Mouse (Mus musculus): ENCODE data around the gene Gemin2. TPM values are rescaled to one million over a fixed set of nuclear protein-coding genes. Genes with fewer than 3 reads are reported as not detected.
"Not testable (repeated sequence)": the region's sequence is repeated elsewhere in the genome, so short reads cannot be mapped to it uniquely, and the experiment has no call there.

Gene Gemin2
- polyA plus RNA-seq, 1 experiment from 2014 or later: 33.5 TPM

- WGBS: 69% methylated on average over 5 of the region's 5 CpGs
- no peaks in the 10 kb centered on the region for H3K27me3 ChIP-seq
- H3K36me3 ChIP-seq: peaks cover 18% of the 10 kb centered on the region
- H3K4me1 ChIP-seq: no peaks in the 10 kb centered on the region
- H3K9me3 ChIP-seq (replicated peaks): no peaks in the 10 kb centered on the region
- no peak overlapping the region for H3K27ac ChIP-seq
- H3K4me3 ChIP-seq (replicated peaks): no peak overlapping the region
- ATAC-seq (replicated peaks; ENCODE audit: low FRiP score): no peak
- no peak overlapping the region for H3K9ac ChIP-seq
- no peak overlapping the region for H3K4me2 ChIP-seq
Measured at GRCm38 (mm10) chr12:59032101-59032500, 18.9 kb downstream of the Gemin2 start.

GRCm38 (mm10) chr12:59039162-59039970, 26.2 kb downstream of the Gemin2 start:
- peak overlapping the region; percentile 47 for H3K4me2 ChIP-seq
- no peaks in the 10 kb centered on the region for H3K27me3 ChIP-seq
- H3K36me3 ChIP-seq: peaks cover 34% of the 10 kb centered on the region
- H3K4me1 ChIP-seq: peaks cover 7% of the 10 kb centered on the region; the same call in 1 of the 2 replicates
- H3K4me3 ChIP-seq (replicated peaks): peak overlapping the region; percentile 14; the same call in 1 of the 2 replicates
- ATAC-seq (replicated peaks; ENCODE audit: low FRiP score): no peak
- H3K9me3 ChIP-seq (replicated peaks): no peaks in the 10 kb centered on the region
- WGBS: 69% methylated on average over 10 of the region's 10 CpGs
- H3K27ac ChIP-seq: peak overlapping the region; percentile 92
- H3K9ac ChIP-seq: no peak overlapping the region

GRCm38 (mm10) chr12:59039971-59040844, 27.0 kb downstream of the Gemin2 start:
- peaks cover 7% of the 10 kb centered on the region; the same call in 1 of the 2 replicates for H3K4me1 ChIP-seq
- no peaks in the 10 kb centered on the region for H3K9me3 ChIP-seq (replicated peaks)
- peak overlapping the region; percentile 47 for H3K4me2 ChIP-seq
- H3K27me3 ChIP-seq: no peaks in the 10 kb centered on the region
- H3K9ac ChIP-seq: no peak overlapping the region; the same call in 1 of the 2 replicates
- peaks cover 42% of the 10 kb centered on the region for H3K36me3 ChIP-seq
- WGBS: 5% methylated on average over 23 of the region's 23 CpGs
- peak overlapping the region; percentile 92 for H3K27ac ChIP-seq
- H3K4me3 ChIP-seq (replicated peaks): peak overlapping the region; percentile 14; the same call in 1 of the 2 replicates
- peak; percentile 89 for ATAC-seq (replicated peaks; ENCODE audit: low FRiP score)

- Histone ChIP-seq H3K27me3 (no peaks in the 10 kb centered on the region), H3K4me1 (peaks cover 7% of the 10 kb centered on the region; the same call in 1 of the 2 replicates), H3K4me2 (no peak overlapping the region), H3K36me3 (peaks cover 47% of the 10 kb centered on the region), H3K27ac (peak overlapping the region; percentile 92), H3K9me3 (replicated peaks) (no peaks in the 10 kb centered on the region), H3K9ac (no peak overlapping the region), H3K4me3 (replicated peaks) (no peak overlapping the region)
- ATAC-seq (replicated peaks; ENCODE audit: low FRiP score): peak; percentile 47
- WGBS: 30% methylated on average over 7 of the region's 7 CpGs
Measured at GRCm38 (mm10) chr12:59040851-59041250, 27.7 kb downstream of the Gemin2 start.

GRCm38 (mm10) chr12:59052470-59052869, 39.3 kb downstream of the Gemin2 start:
- no peak for ATAC-seq (replicated peaks; ENCODE audit: low FRiP score)
- H3K4me2 ChIP-seq: no peak overlapping the region
- no peaks in the 10 kb centered on the region for H3K4me1 ChIP-seq
- 92% methylated on average over 3 of the region's 3 CpGs for WGBS
- no peaks in the 10 kb centered on the region for H3K27me3 ChIP-seq
- no peaks in the 10 kb centered on the region for H3K9me3 ChIP-seq (replicated peaks)
- H3K4me3 ChIP-seq (replicated peaks): no peak overlapping the region
- H3K27ac ChIP-seq: no peak overlapping the region
- peaks cover 78% of the 10 kb centered on the region for H3K36me3 ChIP-seq
- H3K9ac ChIP-seq: no peak overlapping the region

GRCm38 (mm10) chr12:59053166-59053565, 40.0 kb downstream of the Gemin2 start:
- WGBS: 88% methylated on average over 5 of the region's 5 CpGs

GRCm38 (mm10) chr12:59053976-59054375, 40.8 kb downstream of the Gemin2 start:
- Histone ChIP-seq H3K36me3 (peaks cover 79% of the 10 kb centered on the region), H3K4me3 (replicated peaks) (no peak overlapping the region), H3K27me3 (no peaks in the 10 kb centered on the region), H3K4me1 (peaks cover 1% of the 10 kb centered on the region; the same call in 1 of the 2 replicates), H3K27ac (no peak overlapping the region), H3K9ac (no peak overlapping the region), H3K4me2 (no peak overlapping the region), H3K9me3 (replicated peaks) (no peaks in the 10 kb centered on the region)
- no peak for ATAC-seq (replicated peaks; ENCODE audit: low FRiP score)

More at GRCm38 (mm10) chr12:59053166-59053565, 40.0 kb downstream of the Gemin2 start:
- H3K27ac ChIP-seq: no peak overlapping the region
- H3K4me1 ChIP-seq: no peaks in the 10 kb centered on the region
- ATAC-seq (replicated peaks; ENCODE audit: low FRiP score): no peak
- H3K9ac ChIP-seq: no peak overlapping the region
- peaks cover 80% of the 10 kb centered on the region for H3K36me3 ChIP-seq
- H3K9me3 ChIP-seq (replicated peaks): no peaks in the 10 kb centered on the region
- no peaks in the 10 kb centered on the region for H3K27me3 ChIP-seq
- H3K4me2 ChIP-seq: no peak overlapping the region
- H3K4me3 ChIP-seq (replicated peaks): no peak overlapping the region

- no peak for ATAC-seq (replicated peaks; ENCODE audit: low FRiP score)
- no peaks in the 10 kb centered on the region for H3K9me3 ChIP-seq (replicated peaks)
Measured at GRCm38 (mm10) chr12:59055196-59055850, 42.1 kb downstream of the Gemin2 start.

GRCm38 (mm10) chr12:59056222-59056621, 43.0 kb downstream of the Gemin2 start:
- ATAC-seq (replicated peaks; ENCODE audit: low FRiP score): no peak
- Histone ChIP-seq H3K9me3 (replicated peaks) (no peaks in the 10 kb centered on the region), H3K36me3 (peaks cover 69% of the 10 kb centered on the region), H3K9ac (no peak overlapping the region), H3K4me3 (replicated peaks) (no peak overlapping the region), H3K4me1 (peaks cover 14% of the 10 kb centered on the region), H3K27ac (no peak overlapping the region), H3K4me2 (no peak overlapping the region), H3K27me3 (no peaks in the 10 kb centered on the region)
- WGBS: 98% methylated on average over 11 of the region's 11 CpGs

More at GRCm38 (mm10) chr12:59055196-59055850, 42.1 kb downstream of the Gemin2 start:
- Histone ChIP-seq H3K27ac (no peak overlapping the region), H3K9ac (no peak overlapping the region), H3K4me1 (peaks cover 12% of the 10 kb centered on the region), H3K27me3 (no peaks in the 10 kb centered on the region), H3K36me3 (peaks cover 74% of the 10 kb centered on the region), H3K4me3 (replicated peaks) (no peak overlapping the region), H3K4me2 (no peak overlapping the region)
- 79% methylated on average over 4 of the region's 4 CpGs for WGBS

- Histone ChIP-seq H3K4me1 (peaks cover 17% of the 10 kb centered on the region), H3K36me3 (peaks cover 57% of the 10 kb centered on the region)
- H3K4me2 ChIP-seq; H3K27me3 ChIP-seq; H3K27ac ChIP-seq; H3K9ac ChIP-seq; ATAC-seq (replicated peaks; ENCODE audit: low FRiP score); H3K9me3 ChIP-seq (replicated peaks); H3K4me3 ChIP-seq (replicated peaks): not testable (repeated sequence)
- WGBS: 87% methylated on average over 5 of the region's 5 CpGs
Measured at GRCm38 (mm10) chr12:59058242-59058641, 45.0 kb downstream of the Gemin2 start.

GRCm38 (mm10) chr12:59060322-59060721, 47.1 kb downstream of the Gemin2 start:
- Histone ChIP-seq H3K4me1 (peaks cover 17% of the 10 kb centered on the region), H3K9ac (peak overlapping the region; percentile 83), H3K4me2 (peak overlapping the region; percentile 67), H3K9me3 (replicated peaks) (no peaks in the 10 kb centered on the region), H3K27me3 (no peaks in the 10 kb centered on the region), H3K4me3 (replicated peaks) (peak overlapping the region; percentile 86), H3K36me3 (peaks cover 41% of the 10 kb centered on the region), H3K27ac (peak overlapping the region; percentile 94)
- WGBS: 44% methylated on average over 4 of the region's 4 CpGs
- no peak for ATAC-seq (replicated peaks; ENCODE audit: low FRiP score)
